Mouse (Mus musculus): Measurements from ENCODE around the gene AI597479.

DNA sequence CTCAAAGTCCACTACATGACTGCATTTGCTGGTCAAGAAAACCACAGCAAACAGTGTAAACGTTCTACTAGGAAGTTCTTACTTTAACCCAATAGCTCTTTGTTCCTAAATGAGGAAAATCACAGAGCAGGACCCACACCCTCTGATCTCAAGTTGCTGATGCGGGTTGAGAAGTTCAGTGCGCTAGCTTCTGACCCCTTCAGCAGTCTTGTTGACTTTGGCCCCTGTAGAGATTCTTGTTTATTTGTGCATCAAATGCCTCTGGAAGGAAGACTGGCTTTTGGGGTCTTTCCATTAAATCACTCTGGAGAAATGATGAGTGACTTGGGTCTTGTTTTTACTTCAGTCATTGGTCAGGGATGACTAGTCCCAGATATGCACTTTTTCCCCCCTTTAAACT lies 51.7 kb downstream of the AI597479 start:
- no peak for TF ChIP-seq CTCF (IDR thresholded peaks at IDR 0.05)
- no peak for TF ChIP-seq EP300 (IDR thresholded peaks at IDR 0.05)
